Mouse (Mus musculus) yolk sac, embryonic 10.5 days (tissue): ENCODE results near the gene Sh3yl1.

ENCODE experiments used
- DNase-seq: peaks from one replicate; pipeline ENCODE4 v3.0.0-alpha.2; 2017; ENCODE audit warnings: low spot score

The Sh3yl1 gene

GRCm38 (mm10) chr12:30911261-30912047 is at the start of gene Sh3yl1, which contains the start of gene Acp1:
Gene Sh3yl1 (plus strand): TSS chr12:30911668.
Gene Acp1 (minus strand): TSS chr12:30911589.
- DNase-seq, result peak; percentile 91

- DNase-seq, result no peak
Observed at GRCm38 (mm10) chr12:30864347-30864746, 47.1 kb upstream of the Sh3yl1 start.

GRCm38 (mm10) chr12:30865781-30866180 is 45.7 kb upstream of the Sh3yl1 start:
- no peak for DNase-seq

- no peak for DNase-seq
Observed at GRCm38 (mm10) chr12:30879447-30879846, 32.0 kb upstream of the Sh3yl1 start.

- no peak for DNase-seq
Observed at GRCm38 (mm10) chr12:30883592-30883985, 27.9 kb upstream of the Sh3yl1 start.

GRCm38 (mm10) chr12:30883986-30884621 is 27.4 kb upstream of the Sh3yl1 start, which contains the start of gene Alkal2:
Gene Alkal2 (plus strand): TSS chr12:30884322.
- peak; percentile 20 for DNase-seq

- DNase-seq, result peak; percentile 7
Observed at GRCm38 (mm10) chr12:30884622-30885230, 26.7 kb upstream of the Sh3yl1 start.

- DNase-seq, result no peak
Observed at GRCm38 (mm10) chr12:30885891-30886290, 25.6 kb upstream of the Sh3yl1 start.

- no peak for DNase-seq
Observed at GRCm38 (mm10) chr12:30888003-30888402, 23.5 kb upstream of the Sh3yl1 start.

- DNase-seq, result peak; percentile 53
Observed at GRCm38 (mm10) chr12:30890067-30890466, 21.4 kb upstream of the Sh3yl1 start.

- DNase-seq, result no peak
Observed at GRCm38 (mm10) chr12:30891438-30891837, 20.0 kb upstream of the Sh3yl1 start.

GRCm38 (mm10) chr12:30897039-30897438 is 14.4 kb upstream of the Sh3yl1 start:
- no peak for DNase-seq

- DNase-seq, result no peak
Observed at GRCm38 (mm10) chr12:30908658-30909057, 2.8 kb upstream of the Sh3yl1 start.

- no peak for DNase-seq
Observed at GRCm38 (mm10) chr12:30909881-30910280, 1.6 kb upstream of the Sh3yl1 start.

- DNase-seq, result peak; percentile 31
Observed at GRCm38 (mm10) chr12:30910860-30911259, 608 bp upstream of the Sh3yl1 start.

GRCm38 (mm10) chr12:30912048-30912381 is 547 bp downstream of the Sh3yl1 start:
- peak; percentile 76 for DNase-seq

- no peak for DNase-seq
Observed at GRCm38 (mm10) chr12:30912840-30913239, 1.4 kb downstream of the Sh3yl1 start.

- DNase-seq, result no peak
Observed at GRCm38 (mm10) chr12:30922401-30922800, 10.9 kb downstream of the Sh3yl1 start.

- no peak for DNase-seq
Observed at GRCm38 (mm10) chr12:30928182-30928581, 16.7 kb downstream of the Sh3yl1 start.

GRCm38 (mm10) chr12:30933299-30933698 is 21.8 kb downstream of the Sh3yl1 start:
- no peak for DNase-seq

- DNase-seq, result no peak
Observed at GRCm38 (mm10) chr12:30936899-30937298, 25.4 kb downstream of the Sh3yl1 start.

- peak; percentile 75 for DNase-seq
Observed at GRCm38 (mm10) chr12:30943057-30943986, 31.9 kb downstream of the Sh3yl1 start.
